Mouse (Mus musculus) adrenal gland, adult 18-20 months (tissue): ENCODE data around the gene Napepld. TPM values are rescaled to one million over a fixed set of nuclear protein-coding genes. Genes with fewer than 3 reads are reported as not detected.
"Not testable (repeated sequence)": the region's sequence is repeated elsewhere in the genome, so short reads cannot be mapped to it uniquely, and the experiment has no call there.

Experiments used
- DNase-seq, 2 experiments: peaks; one replicate each; pipeline ENCODE4 v3.0.0; 2021 to 2022; ENCODE audit warnings: low spot score in 2 of 2
- total RNA-seq, 2 experiments: library from RNA; stranded (reverse); gene quantifications; 1 replicate in 1 of 2; 2 replicates in 1 of 2; pipeline ENCODE4 v1.2.3; 2021

Gene Napepld
- total RNA-seq, 2 experiments from 2014 or later: 9.8 to 26.2 TPM

- not testable (repeated sequence) for DNase-seq
These were observed 6.8 kb upstream of the Napepld start for GRCm38 (mm10) chr5:21708011-21708410.

GRCm38 (mm10) chr5:21706546-21706945 lies 5.3 kb upstream of the Napepld start:
- DNase-seq: no peak

GRCm38 (mm10) chr5:21703708-21704107 lies 2.5 kb upstream of the Napepld start:
- no peak for DNase-seq

GRCm38 (mm10) chr5:21702873-21703475 lies 1.8 kb upstream of the Napepld start:
- no peak for DNase-seq

DNA sequence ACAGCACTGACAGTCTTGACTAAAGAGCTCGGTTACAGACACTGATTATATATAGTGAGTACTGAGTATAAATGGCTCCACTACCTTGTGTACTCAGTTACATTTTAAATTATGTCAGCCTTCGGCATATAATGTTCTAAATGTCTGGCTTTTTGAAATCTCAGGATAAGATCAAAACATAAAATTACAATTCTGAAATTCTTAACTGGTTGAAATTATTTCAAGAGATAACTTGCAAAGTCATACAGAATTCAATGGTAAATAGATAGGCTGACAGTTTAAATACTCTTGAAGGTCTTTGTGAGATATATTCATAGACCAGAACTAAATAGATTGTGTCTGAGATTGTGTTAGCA lies 791 bp upstream of the Napepld start:
- no peak for DNase-seq

DNA sequence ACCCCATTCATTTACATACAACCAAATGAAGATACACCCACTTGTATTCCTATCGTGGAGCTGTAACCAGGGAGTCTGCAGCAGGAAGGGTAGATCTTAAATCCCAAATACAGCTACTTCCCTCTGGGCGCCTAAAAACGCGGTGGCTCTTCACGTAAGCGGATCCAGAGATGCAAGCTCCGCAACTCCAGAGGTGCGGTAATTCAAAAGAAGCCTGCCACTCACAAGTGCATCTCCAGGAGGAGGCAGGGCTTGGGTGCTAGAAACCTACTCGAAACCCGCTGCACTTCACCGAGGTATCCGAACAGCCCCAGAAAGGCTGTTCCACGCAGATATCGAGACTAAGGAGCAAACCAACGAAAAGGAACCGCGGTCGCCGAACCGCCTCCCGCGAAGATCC lies 262 bp downstream of the Napepld start:
- no peak for DNase-seq

DNA sequence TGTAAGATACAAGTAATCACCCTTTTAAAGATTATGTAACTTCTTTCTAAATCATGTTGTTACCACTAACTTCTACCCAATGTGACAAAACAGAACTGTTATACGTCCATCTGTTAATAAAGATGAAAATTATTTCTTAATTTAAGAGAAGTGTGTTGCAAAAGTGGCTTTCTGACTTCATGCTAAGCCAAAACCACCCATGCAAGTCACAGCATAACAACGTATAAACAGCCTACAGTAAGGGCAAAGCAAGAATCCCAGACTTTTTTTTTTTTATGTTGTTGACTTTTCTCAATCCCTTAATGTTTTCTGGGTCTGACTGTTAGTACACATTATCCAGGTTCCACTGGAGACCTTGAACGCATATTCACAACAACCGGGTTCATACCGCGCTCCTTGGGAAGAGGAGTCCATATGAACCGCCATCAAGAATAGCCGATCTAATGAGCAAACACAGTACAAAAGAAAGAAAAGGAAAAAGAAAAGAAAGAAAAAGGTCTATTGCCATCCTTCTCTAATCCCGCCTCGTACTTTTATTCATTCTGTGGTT lies 849 bp downstream of the Napepld start:
- no peak for DNase-seq

- DNase-seq: not testable (repeated sequence)
These were observed 1.6 kb downstream of the Napepld start for GRCm38 (mm10) chr5:21699555-21699954.

DNA sequence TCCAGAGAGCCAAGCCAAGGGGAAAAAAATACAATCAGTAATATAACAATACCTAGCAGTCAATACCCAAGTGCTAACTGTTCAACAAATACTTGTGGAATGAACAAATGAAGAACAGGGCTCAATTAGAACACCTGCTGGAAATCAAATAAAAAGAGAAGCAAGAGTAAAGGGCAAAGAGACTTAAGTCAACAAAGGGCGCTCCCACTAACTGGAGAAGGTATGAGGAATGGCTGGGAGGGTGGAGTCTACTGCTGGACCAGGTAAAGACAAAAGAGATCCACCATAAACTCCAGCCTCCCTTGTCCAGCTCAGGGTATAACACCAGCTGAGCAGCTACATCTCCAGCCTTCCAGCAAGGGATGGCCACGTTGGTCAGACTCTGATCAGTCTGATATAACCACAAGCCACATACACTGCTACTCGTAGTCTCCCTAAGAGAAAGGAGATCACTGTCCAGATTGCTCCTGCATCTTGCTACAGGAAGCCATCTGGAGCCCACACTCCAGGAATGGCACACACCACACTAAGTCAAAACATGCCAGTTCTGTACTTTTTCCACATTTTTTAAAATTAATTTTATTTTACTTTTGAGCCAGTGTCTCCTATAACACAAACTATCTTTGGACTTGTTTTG lies 6.2 kb downstream of the Napepld start:
- no peak for DNase-seq

DNA sequence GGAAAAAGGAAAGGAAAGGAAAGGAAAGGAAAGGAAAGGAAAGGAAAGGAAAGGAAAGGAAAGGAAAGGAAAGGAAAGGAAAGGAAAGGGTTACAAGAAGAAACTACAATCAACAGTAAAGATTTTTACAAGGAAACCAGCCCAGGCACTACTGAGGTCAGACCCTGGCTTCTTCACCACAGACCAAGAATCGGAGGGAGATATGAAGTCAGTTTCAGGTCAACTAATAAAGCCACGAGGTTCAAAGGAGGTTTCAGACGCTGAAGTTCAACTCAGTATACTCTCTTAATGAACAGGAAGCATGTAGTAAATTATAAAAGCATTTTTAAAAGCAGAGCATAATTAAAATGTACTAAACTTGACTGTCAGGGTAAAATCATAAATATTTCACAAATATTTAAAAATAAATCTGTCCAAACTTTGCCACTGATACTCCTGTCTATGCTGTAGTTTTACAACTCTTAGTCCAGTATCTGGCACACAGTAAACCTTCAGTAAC lies 7.8 kb downstream of the Napepld start:
- DNase-seq: no peak

DNA sequence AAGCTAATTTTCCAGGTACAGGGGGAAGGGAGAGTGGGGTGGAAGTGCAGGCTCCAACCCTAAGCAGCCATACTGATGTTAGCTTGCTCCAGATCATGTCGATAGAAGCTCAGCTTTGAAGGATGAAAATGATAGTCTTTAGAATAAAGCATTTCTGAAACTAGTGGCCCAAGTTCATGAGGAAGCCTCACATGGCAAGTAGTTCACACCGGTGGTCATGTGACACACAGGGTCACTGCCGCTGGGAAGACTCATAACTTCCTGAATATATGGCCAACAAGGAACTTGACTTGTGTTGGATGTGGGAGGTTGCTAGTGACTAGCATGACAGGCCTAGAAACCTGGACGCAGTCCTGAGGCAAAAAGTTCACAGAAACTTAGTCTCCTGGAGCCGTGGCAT lies 9.0 kb downstream of the Napepld start:
- DNase-seq: no peak

GRCm38 (mm10) chr5:21687042-21687441 lies 14.2 kb downstream of the Napepld start:
- DNase-seq: no peak

DNA sequence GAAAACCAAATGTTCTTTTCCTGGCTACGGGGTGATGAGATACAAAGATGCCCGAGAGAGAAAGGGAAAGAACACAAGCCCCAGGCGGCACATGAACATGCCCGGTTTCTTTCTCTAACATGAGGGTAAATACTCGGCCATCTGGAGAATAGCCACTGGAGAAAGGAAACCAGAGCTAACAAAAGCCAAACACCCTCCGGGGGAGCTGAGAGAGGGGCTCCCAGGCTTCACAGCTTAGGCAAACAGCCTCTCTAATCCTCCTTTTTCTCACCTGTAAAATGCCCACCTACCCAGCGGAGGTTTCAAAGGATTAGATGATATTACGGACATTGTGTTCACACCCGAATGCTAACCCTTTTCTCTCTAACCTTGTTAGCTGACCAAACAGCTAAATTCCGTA lies 16.2 kb downstream of the Napepld start:
- DNase-seq: no peak

DNA sequence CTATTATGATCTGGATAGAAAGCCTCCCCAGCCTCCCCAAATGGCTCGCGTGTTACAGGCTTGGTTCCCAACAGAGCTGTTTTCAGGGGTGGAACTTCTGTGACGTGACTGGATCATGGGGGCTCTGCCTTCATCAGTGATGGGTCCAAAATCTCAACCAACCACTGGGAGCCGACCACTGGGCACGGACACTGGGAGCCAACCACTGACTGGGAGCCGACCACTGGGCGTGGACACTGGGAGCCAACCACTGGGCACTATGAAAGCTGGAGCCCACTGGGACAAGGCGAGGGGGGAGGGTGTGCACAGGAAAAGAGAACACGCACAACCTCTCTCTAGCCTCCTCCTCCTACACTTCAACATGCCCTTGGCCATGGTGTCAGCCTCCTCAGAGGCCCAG lies 17.4 kb downstream of the Napepld start:
- DNase-seq: no peak

- no peak for DNase-seq
These were observed 20.3 kb downstream of the Napepld start for GRCm38 (mm10) chr5:21680940-21681339.

DNA sequence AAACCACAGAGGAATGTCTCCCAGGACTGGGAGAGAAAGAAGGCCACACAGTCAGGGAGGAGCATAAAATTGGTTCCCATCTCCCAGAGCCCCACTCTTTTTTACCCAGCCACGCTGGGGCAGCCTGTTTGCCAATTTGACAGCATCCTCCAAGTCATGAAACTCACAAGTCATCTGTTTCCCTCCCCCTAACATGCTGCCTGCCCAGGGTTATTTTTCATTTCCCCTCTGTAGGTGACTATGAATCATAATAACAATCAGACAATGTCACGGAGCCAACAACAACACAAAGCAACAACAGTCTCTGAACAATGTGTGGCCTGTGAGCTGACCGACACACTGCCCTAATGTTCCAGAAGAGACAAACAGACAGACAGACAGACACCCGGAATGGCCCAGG lies 21.2 kb downstream of the Napepld start:
- DNase-seq: no peak

GRCm38 (mm10) chr5:21678363-21678762 lies 22.8 kb downstream of the Napepld start:
- DNase-seq: no peak

DNA sequence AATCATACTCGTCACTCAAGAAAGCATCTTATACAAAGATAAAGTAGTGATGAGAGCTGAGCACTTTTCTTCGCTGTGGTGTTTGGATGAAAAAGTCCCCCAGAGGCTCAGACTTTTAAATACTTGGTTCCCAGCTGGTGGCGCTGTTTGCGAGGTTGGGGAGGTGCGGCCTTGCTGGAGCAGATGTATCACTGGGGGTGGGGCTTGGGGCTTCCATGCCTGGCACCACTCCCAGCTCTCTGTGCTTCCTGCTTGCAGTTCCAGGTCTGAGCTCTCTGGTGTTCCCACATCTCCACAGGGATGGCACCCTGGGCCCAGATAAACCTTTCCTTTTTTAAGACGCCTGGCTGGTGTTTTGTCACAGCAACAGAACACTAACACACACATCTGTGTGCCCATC lies 23.3 kb downstream of the Napepld start:
- DNase-seq: no peak

DNA sequence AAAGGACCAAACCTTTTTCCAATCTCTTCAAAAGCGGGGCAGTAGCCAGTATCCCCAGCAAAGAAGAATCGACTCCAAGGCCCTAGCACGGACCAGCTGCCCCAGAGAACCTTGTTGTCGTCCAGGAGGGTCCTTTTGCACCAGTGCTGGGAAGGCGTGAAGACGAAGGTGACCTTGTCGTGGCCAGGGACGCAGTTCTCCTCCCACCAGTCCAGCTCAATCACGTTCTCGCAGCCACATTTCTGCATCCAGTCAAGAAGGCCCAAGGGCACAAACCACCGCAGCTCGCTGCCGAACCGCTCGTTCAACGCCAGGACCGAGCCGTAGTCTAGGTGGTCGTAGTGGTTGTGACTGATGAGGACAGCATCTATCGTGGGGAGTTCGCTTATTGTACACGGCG lies 25.7 kb downstream of the Napepld start:
- DNase-seq: no peak

- DNase-seq: no peak
These were observed 26.2 kb downstream of the Napepld start for GRCm38 (mm10) chr5:21675019-21675418.

GRCm38 (mm10) chr5:21673742-21674141 lies 27.5 kb downstream of the Napepld start:
- DNase-seq: no peak

DNA sequence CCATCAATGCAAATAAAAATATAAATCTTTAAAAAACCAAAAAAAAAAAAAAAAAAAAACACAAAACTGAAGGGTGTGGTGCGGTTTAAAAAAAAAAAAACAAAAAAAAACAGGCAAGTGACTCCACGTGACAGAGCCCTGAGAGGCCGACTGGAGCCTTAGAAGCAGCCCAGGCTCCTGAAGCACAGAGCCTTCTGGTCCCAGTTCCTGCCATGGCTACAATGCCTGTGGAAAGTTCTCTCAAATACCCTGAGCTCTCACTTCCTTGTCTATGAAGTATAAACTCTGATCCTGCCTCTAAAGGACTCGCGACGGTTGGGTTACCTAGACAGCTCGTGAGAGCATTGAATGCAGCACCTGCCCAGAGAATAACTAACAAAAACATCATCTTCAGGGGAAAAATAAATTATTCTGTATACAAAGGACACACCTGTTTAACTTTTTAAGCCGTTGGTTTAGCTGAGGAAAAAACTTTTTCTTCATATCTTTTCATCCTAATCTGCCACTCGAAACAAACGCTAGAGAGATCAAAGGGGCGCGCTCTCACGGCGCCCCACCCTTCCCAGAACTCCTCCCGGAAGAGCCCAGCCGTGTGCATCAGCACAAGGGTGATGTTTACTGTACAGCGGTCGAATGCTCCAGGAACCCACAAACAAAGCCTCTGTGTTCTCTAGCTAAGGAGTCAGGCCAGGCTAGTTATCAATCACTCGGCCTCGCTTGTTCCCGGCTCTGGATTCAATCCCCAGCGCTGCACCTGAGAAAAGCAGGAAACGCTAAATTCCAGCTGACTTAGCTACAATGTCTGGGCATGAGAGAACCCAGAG lies 28.2 kb downstream of the Napepld start:
- no peak for DNase-seq
